Comparison of ENCODE assay signal across 9 mouse cellular contexts in the genomic region with DNA sequence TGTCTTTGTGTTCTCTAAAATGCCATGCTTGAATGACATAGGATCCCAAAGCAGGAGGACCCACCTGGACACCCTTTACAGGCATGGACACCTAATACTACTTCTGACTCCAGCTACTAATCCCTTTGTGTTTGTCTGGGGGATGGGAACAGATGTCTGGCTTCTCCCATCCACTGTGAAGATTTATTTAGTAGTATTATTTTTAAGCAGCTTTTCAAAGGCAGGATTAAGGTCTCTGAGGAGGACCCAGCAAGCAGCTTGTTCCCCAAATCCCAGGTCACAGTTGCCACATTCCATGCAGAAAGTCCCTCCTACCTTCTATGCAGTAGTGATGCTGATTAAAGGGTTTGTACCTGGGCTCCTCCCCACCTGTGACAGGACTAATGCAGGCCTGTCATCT.
"Had no signal": no experiment of that assay in that cellular context is flagged by ENCODE, and none has a peak within 500 bp of the region (broad histone marks: within the 10 kb centered on the region; RNA-seq: fewer than 3 reads in every experiment).

No protein-coding gene starts in this region.

- DNase-seq: liver, embryonic 13.5 days; liver, postnatal 0 days; lung, adult 2 months; lung, postnatal 14 days; lung, postnatal 36 days; right cerebral cortex, postnatal 14 days; thymus, adult 2 months; thymus, postnatal 25 days; thymus, postnatal 4 days had no signal
